In the genomic region with DNA sequence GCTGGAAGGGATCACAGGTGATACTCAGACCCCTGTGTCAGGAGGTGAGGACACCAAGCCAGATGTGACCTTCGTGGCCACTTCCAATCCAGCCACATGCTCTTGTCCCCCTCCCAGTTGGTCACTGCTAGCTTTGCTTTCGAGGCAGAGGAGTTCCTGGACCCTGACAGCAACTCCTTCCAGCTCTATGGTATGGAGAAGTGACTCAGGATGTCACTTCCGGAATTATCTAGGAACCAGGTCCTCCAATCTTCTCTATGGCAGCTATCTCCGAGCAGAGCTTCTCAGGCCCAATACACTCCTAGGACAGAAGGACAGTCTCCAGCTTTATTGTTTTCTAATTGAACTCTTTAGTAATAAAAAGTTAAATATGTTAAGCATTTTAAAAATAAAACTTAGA, we compare ENCODE assay signal across 31 mouse cellular contexts. TPM values are rescaled to one million over a fixed set of nuclear protein-coding genes. Genes with fewer than 3 reads are reported as not detected.
"Had no signal": no experiment of that assay in that cellular context is flagged by ENCODE, and none has a peak within 500 bp of the region (broad histone marks: within the 10 kb centered on the region; RNA-seq: fewer than 3 reads in every experiment).

A gene (minus strand): TSS at position 202 of the 400 bp plus-strand sequence.

RNA-seq across cellular contexts. Expression of the gene that starts here (rescaled TPM):
- total RNA-seq: common myeloid progenitor, adult 5-6 weeks; forebrain, postnatal 0 days; gastrocnemius, adult 18-20 months; gastrocnemius, adult 2 months; gastrocnemius, adult 8-10 months; gastrocnemius, postnatal 10 days; gastrocnemius, postnatal 14 days; gastrocnemius, postnatal 25 days; gastrocnemius, postnatal 36 days; gastrocnemius, postnatal 4 days; granulocyte monocyte progenitor cell, adult 5-6 weeks; heart, adult 18-20 months; heart, adult 2 months; heart, adult 8-10 months had no signal
- polyA plus RNA-seq: cortical plate, adult 2 months; embryonic facial prominence, embryonic 10.5 days; embryonic facial prominence, embryonic 11.5 days; embryonic facial prominence, embryonic 12.5 days; embryonic facial prominence, embryonic 13.5 days; embryonic facial prominence, embryonic 14.5 days; embryonic facial prominence, embryonic 15.5 days; erythroblast, embryonic 14.5 days; forebrain, embryonic 10.5 days; forebrain, embryonic 11.5 days; forebrain, embryonic 12.5 days; forebrain, embryonic 13.5 days; forebrain, embryonic 14.5 days; forebrain, embryonic 15.5 days; forebrain, embryonic 16.5 days; forebrain, postnatal 0 days; gonadal fat pad, adult 2 months; heart, adult 2 months; heart, embryonic 10.5 days had no signal
